Mouse (Mus musculus): ENCODE data around the gene Gbx1. TPM values are rescaled to one million over a fixed set of nuclear protein-coding genes. Genes with fewer than 3 reads are reported as not detected.

Gene Gbx1
- total RNA-seq, 2 experiments from 2014 or later: 0.18 to 0.26 TPM

- DNase-seq (ENCODE audit: extremely low spot score in 1 of 2, low spot score in 2 of 2): no peak
- intact Hi-C loops (cut with DNase I): no loop called here
These were observed 663 bp downstream of the Gbx1 start for GRCm38 (mm10) chr5:24526190-24526888.

- no peak for DNase-seq (ENCODE audit: extremely low spot score in 1 of 2, low spot score in 2 of 2)
- intact Hi-C loops (cut with DNase I): no loop called here
These were observed 1.4 kb downstream of the Gbx1 start for GRCm38 (mm10) chr5:24525360-24526189.

GRCm38 (mm10) chr5:24524522-24524921, 2.5 kb downstream of the Gbx1 start:
- no peak for DNase-seq (ENCODE audit: extremely low spot score in 1 of 2, low spot score in 2 of 2)
- intact Hi-C loops (cut with DNase I): no loop called here

GRCm38 (mm10) chr5:24523806-24524205, 3.2 kb downstream of the Gbx1 start:
- DNase-seq (ENCODE audit: extremely low spot score in 1 of 2, low spot score in 2 of 2): no peak
- intact Hi-C loops (cut with DNase I): no loop called here

GRCm38 (mm10) chr5:24521366-24521765, 5.6 kb downstream of the Gbx1 start:
- intact Hi-C loops (cut with DNase I): no loop called here
- DNase-seq (ENCODE audit: extremely low spot score in 1 of 2, low spot score in 2 of 2): no peak

GRCm38 (mm10) chr5:24512271-24512670, 14.7 kb downstream of the Gbx1 start:
- intact Hi-C loops (cut with DNase I): loop anchor here (10.0 kb wide), 1 partner anchor 143 kb away; no protein-coding TSS in a partner anchor
- peak in 1 of 2 experiments; percentile 79 for DNase-seq (ENCODE audit: extremely low spot score in 1 of 2, low spot score in 2 of 2)

GRCm38 (mm10) chr5:24510635-24511034, 16.4 kb downstream of the Gbx1 start:
- intact Hi-C loops (cut with DNase I): loop anchor here (10.0 kb wide), 1 partner anchor 144 kb away; no protein-coding TSS in a partner anchor
- no peak for DNase-seq (ENCODE audit: extremely low spot score in 1 of 2, low spot score in 2 of 2)

- no peak for DNase-seq (ENCODE audit: extremely low spot score in 1 of 2, low spot score in 2 of 2)
- intact Hi-C loops (cut with DNase I): no loop called here
These were observed 18.6 kb downstream of the Gbx1 start for GRCm38 (mm10) chr5:24508406-24508805.

- no peak for DNase-seq (ENCODE audit: extremely low spot score in 1 of 2, low spot score in 2 of 2)
- intact Hi-C loops (cut with DNase I): no loop called here
These were observed 21.5 kb downstream of the Gbx1 start for GRCm38 (mm10) chr5:24505513-24505912.

GRCm38 (mm10) chr5:24502786-24503185, 24.2 kb downstream of the Gbx1 start:
- intact Hi-C loops (cut with DNase I): no loop called here
- no peak for DNase-seq (ENCODE audit: extremely low spot score in 1 of 2, low spot score in 2 of 2)

GRCm38 (mm10) chr5:24500851-24501250, 26.2 kb downstream of the Gbx1 start:
- intact Hi-C loops (cut with DNase I): no loop called here
- peak in 1 of 2 experiments; percentile 61 for DNase-seq (ENCODE audit: extremely low spot score in 1 of 2, low spot score in 2 of 2)

GRCm38 (mm10) chr5:24499113-24499512, 27.9 kb downstream of the Gbx1 start:
- DNase-seq (ENCODE audit: extremely low spot score in 1 of 2, low spot score in 2 of 2): no peak
- intact Hi-C loops (cut with DNase I): no loop called here

GRCm38 (mm10) chr5:24497526-24497925, 29.5 kb downstream of the Gbx1 start:
- no peak for DNase-seq (ENCODE audit: extremely low spot score in 1 of 2, low spot score in 2 of 2)

GRCm38 (mm10) chr5:24496756-24497155, 30.2 kb downstream of the Gbx1 start:
- DNase-seq (ENCODE audit: extremely low spot score in 1 of 2, low spot score in 2 of 2): no peak
- intact Hi-C loops (cut with DNase I): no loop called here

More at GRCm38 (mm10) chr5:24497526-24497925, 29.5 kb downstream of the Gbx1 start:
- intact Hi-C loops (cut with DNase I): no loop called here

- no peak for DNase-seq (ENCODE audit: extremely low spot score in 1 of 2, low spot score in 2 of 2)
- intact Hi-C loops (cut with DNase I): no loop called here
These were observed 32.0 kb downstream of the Gbx1 start for GRCm38 (mm10) chr5:24495019-24495418.

GRCm38 (mm10) chr5:24492546-24493285, 34.3 kb downstream of the Gbx1 start:
- no peak for DNase-seq (ENCODE audit: extremely low spot score in 1 of 2, low spot score in 2 of 2)
- intact Hi-C loops (cut with DNase I): no loop called here

GRCm38 (mm10) chr5:24490413-24490920, 36.5 kb downstream of the Gbx1 start:
- DNase-seq (ENCODE audit: extremely low spot score in 1 of 2, low spot score in 2 of 2): no peak
- intact Hi-C loops (cut with DNase I): no loop called here

- DNase-seq (ENCODE audit: extremely low spot score in 1 of 2, low spot score in 2 of 2): no peak
- intact Hi-C loops (cut with DNase I): loop anchor here (10.0 kb wide), 1 partner anchor 168 kb away; no protein-coding TSS in a partner anchor
These were observed 40.3 kb downstream of the Gbx1 start for GRCm38 (mm10) chr5:24486738-24487137.

- intact Hi-C loops (cut with DNase I): loop anchor here (10.0 kb wide), 1 partner anchor 169 kb away; no protein-coding TSS in a partner anchor
- DNase-seq (ENCODE audit: extremely low spot score in 1 of 2, low spot score in 2 of 2): peak; percentile 85 to 90
These were observed 40.9 kb downstream of the Gbx1 start for GRCm38 (mm10) chr5:24486097-24486496.
